Mouse (Mus musculus): ENCODE results near the gene Syt1.

The Syt1 gene

GRCm38 (mm10) chr10:108884520-108884919, 126.3 kb downstream of the Syt1 start:
- no peak for DNase-seq

- peak; percentile 41 to 49 for DNase-seq
Measured at GRCm38 (mm10) chr10:108880372-108880771, 130.4 kb downstream of the Syt1 start.

- DNase-seq, result no peak
Measured at GRCm38 (mm10) chr10:108875730-108876129, 135.1 kb downstream of the Syt1 start.

- DNase-seq, result no peak
Measured at GRCm38 (mm10) chr10:108874687-108875086, 136.1 kb downstream of the Syt1 start.

- no peak for DNase-seq
Measured at GRCm38 (mm10) chr10:108872359-108872758, 138.4 kb downstream of the Syt1 start.

- no peak for DNase-seq
Measured at GRCm38 (mm10) chr10:108870586-108870985, 140.2 kb downstream of the Syt1 start.

GRCm38 (mm10) chr10:108868136-108868535, 142.6 kb downstream of the Syt1 start:
- peak; percentile 41 to 67 for DNase-seq

GRCm38 (mm10) chr10:108867202-108867601, 143.6 kb downstream of the Syt1 start:
- DNase-seq, result peak; percentile 87 to 89

- DNase-seq, result no peak
Measured at GRCm38 (mm10) chr10:108865586-108865985, 145.2 kb downstream of the Syt1 start.

- no peak for DNase-seq
Measured at GRCm38 (mm10) chr10:108855986-108856385, 154.8 kb downstream of the Syt1 start.

- DNase-seq, result peak in 1 of 2 experiments; percentile 45
Measured at GRCm38 (mm10) chr10:108852757-108853156, 158.0 kb downstream of the Syt1 start.

GRCm38 (mm10) chr10:108837434-108837833, 173.3 kb downstream of the Syt1 start:
- no peak for DNase-seq

- DNase-seq, result peak in 1 of 2 experiments; percentile 45
Measured at GRCm38 (mm10) chr10:108832248-108832647, 178.5 kb downstream of the Syt1 start.

- DNase-seq, result peak; percentile 50 to 59
Measured at GRCm38 (mm10) chr10:108831801-108832200, 179.0 kb downstream of the Syt1 start.

GRCm38 (mm10) chr10:108822273-108822672, 188.5 kb downstream of the Syt1 start:
- DNase-seq, result peak; percentile 37 to 47

- DNase-seq, result no peak
Measured at GRCm38 (mm10) chr10:108815339-108815738, 195.4 kb downstream of the Syt1 start.

- DNase-seq, result no peak
Measured at GRCm38 (mm10) chr10:108804380-108804779, 206.4 kb downstream of the Syt1 start.

GRCm38 (mm10) chr10:108800776-108801175, 210.0 kb downstream of the Syt1 start:
- no peak for DNase-seq

GRCm38 (mm10) chr10:108798826-108799225, 212.0 kb downstream of the Syt1 start:
- DNase-seq, result peak; percentile 45 to 62

GRCm38 (mm10) chr10:108782817-108783216, 228.0 kb downstream of the Syt1 start:
- no peak for DNase-seq

- DNase-seq, result no peak
Measured at GRCm38 (mm10) chr10:108780614-108781013, 230.2 kb downstream of the Syt1 start.

- DNase-seq, result no peak
Measured at GRCm38 (mm10) chr10:108776735-108777134, 234.0 kb downstream of the Syt1 start.

- DNase-seq, result no peak
Measured at GRCm38 (mm10) chr10:108771081-108771480, 239.7 kb downstream of the Syt1 start.

- peak; percentile 57 to 59 for DNase-seq
Measured at GRCm38 (mm10) chr10:108765564-108765963, 245.2 kb downstream of the Syt1 start.

GRCm38 (mm10) chr10:108763722-108764121, 247.1 kb downstream of the Syt1 start:
- DNase-seq, result no peak

GRCm38 (mm10) chr10:108753304-108753703, 257.5 kb downstream of the Syt1 start:
- DNase-seq, result no peak
